Mouse (Mus musculus): ENCODE data around the gene Bloc1s4.
A peak's percentile ranks its signal among the peaks of the same experiment; 100 is the strongest.

The Bloc1s4 gene

DNA sequence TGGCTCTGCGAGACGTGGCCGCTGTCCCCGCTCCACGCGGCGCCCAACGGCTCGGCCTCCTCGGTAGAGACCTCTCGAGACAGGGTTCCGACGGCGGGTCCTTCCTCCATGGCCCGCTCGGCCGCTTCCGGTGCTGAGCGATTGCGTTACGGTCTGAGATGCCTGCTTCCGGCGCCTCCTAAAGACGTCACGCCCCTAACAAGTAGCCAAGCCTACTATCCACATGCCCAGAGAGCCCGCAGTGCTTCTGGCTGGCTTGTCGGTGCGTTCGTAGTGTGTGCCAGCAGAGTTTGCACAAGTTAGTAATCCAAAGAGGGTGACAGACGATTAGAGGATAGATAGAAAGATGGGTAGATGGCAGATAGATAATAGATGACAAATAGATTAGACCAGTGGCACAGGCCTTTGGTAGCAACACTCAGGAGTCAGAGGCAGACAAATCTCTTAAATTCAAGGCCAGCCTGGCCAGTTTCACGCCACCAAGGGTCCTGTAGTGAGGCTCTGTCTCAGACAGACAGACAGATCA, at the start of gene Bloc1s4:
TSS of gene Bloc1s4 (minus strand) at position 115 of the 526 bp plus-strand sequence.
- peak; percentile 94 for DNase-seq

DNA sequence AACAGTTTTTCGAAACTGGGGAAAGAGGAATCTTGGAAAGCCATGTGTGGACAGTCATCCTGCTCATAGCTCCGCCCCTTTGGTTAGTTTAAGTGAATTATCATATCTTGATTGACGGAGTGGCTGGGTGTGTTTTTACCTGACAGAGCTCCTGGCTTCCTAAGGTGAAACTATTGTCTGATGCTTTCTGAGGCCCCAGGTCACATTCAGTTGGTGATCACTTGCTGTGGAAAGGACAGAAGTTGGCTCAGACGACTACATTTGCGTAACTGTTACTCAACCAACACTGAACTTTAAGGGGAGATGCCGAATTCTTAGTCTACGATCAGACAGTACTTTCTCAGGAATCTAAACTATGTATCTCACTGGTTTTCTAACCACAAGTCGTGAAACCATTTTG, 48.8 kb upstream of the Bloc1s4 start:
- no peak for DNase-seq

DNA sequence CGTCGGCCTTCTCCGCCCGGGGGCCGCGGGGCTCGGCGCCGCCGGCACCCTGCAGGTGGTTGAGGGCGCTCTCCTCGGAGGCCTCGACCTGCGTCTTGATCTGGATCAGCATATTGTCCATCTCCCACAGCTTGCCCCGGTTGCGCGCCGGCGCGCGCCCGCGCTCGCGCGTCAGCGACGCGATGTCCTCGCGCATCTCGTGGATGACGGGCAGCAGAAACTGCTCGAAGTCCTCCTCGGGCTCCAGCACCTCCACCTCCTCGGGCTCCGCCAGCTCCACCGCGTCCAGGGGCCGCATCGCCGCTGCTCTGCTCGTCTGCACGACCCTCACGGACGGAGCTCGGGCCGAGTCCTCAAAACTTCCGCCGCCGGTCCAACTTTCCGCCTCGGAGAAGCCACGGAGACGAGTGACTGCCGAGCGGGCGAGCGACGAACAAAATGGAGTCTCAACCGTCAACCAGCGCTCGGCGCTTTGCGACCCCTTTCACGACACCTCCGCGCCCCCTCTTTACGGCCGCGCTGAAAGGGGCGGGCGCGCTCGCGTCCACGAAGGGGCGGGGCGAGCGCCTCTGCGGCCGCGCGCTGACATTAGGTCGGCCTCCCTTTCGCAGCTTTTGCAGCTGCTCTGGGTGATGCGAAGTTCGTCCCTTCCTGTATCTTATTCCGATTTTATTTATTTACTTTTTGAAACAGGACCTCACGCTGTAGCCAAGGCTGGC, 48.0 kb upstream of the Bloc1s4 start, which contains the start of gene Mrfap1:
TSS of gene Mrfap1 (minus strand) at position 477 of the 719 bp plus-strand sequence.
- DNase-seq = peak; percentile 95

DNA sequence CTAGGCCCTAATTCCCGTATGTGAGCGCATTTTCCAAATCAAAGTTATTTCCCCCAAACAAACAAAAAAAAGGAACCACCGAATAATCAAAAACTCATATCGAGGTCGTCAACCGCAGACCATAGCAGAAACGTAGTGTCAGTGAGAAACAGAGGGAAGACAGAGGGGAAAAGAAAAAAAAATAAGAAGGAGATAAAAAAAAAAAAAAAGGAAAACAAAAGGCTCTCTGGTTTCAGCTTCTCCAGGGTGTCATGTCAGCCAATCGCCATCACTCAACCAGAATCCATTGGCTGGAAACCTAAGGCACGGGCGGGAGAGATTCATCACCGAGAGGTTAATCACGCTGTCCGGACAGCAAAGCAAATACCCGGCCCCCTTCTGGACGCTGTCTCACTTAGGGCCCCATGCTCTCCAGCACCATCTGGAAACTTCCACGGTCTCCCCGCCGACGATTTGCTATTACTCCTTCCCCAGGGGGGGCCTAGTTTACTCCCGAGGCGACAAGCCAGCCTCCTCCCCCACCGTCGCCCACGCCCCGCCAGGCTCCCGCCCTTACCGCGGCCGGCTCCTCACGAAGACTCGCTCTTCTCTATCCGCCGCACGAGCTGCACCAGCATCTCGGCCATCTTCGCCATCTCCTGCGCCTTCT, 47.3 kb upstream of the Bloc1s4 start:
- peak; percentile 66 for DNase-seq

DNA sequence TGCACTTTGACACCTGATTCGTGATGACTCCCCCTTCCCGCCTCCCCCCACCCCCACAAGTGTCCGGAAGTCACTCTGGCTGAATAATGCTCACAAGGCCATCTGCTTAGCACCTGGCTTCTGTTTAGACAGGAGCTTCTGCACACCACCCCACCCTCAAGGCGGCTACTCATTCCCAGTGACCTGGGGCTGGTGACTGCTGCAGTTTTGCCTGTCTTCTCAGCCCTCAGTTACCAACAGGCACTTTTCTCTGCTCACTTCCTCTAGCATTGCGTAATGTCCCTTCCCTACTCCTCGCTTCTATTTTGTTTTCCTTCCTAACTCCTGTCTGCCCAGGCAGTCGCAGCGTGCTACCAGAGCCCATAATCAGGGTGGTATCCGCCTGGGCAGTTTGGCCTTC, 43.4 kb upstream of the Bloc1s4 start:
- no peak for DNase-seq

DNA sequence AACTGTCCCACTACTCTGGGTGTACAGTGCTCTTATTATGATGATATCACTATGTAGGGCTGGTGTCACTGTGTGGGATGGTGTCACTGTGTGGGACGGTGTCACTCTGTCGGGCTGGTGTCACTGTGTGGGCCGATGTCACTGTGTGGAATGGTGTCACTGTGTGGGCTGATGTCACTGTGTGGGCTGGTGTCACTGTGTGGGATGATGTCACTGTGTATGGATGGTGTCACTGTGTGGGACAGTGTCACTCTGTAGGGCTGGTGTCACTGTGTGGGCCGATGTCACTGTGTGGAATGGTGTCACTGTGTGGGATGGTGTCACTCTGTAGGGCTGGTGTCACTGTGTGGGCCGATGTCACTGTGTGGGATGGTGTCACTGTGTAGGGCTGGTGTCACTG, 37.6 kb upstream of the Bloc1s4 start:
- no peak for DNase-seq

DNA sequence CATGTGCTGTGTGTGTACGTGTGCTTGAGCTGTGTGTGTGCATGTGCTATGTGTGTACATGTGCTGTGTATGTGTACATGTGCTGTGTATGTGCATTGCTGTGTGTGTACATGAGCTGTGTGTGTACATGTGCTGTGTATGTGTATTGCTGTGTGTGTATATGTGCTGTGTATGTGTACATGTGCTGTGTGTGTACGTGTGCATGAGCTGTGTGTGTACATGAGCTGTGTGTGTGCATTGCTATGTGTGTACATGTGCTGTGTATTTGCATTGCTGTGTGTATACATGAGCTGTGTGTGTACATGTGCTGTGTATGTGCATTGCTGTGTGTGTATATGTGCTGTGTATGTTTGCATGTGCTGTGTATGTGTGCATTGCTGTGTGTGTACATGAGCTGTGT, 31.1 kb upstream of the Bloc1s4 start:
- no peak for DNase-seq

DNA sequence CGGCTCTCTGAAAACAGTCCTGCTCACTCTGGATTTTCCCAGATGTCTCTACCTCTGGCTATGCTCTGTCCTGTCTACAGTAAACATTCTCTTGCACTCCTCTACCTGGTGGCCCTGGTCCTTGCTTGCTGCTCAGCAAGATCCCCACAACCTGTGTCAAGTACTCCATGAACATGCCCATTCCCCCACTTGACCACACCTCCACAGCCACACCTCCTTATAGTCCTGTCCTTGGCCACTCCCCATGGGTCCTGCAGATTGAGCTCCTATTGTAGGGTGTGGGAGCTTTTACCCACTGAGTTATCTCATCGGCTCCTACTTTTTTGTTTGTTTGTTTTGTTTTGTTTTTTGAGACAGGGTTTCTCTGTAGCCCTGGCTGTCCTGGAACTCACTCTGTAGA, 30.5 kb upstream of the Bloc1s4 start:
- no peak for DNase-seq

DNA sequence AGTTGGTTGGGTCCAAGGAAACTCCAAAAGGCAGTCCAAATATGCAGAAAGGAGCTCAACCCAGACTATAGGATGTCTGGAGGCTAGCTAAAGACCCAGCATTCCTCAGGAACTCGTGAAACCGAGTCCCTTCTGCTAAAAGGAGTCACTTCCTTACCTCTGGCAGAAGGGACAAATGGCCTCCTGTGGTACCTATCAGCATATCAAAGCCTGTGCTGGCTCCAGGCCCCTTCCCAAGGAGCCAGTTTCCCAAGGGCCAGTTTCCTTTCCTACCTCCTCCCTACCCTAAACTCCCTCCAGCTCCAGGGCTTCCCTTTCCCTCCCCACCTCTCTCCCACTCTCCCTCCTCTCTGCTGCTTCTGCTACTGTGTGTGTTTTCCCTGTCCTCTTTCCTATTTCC, 28.7 kb upstream of the Bloc1s4 start:
- no peak for DNase-seq

DNA sequence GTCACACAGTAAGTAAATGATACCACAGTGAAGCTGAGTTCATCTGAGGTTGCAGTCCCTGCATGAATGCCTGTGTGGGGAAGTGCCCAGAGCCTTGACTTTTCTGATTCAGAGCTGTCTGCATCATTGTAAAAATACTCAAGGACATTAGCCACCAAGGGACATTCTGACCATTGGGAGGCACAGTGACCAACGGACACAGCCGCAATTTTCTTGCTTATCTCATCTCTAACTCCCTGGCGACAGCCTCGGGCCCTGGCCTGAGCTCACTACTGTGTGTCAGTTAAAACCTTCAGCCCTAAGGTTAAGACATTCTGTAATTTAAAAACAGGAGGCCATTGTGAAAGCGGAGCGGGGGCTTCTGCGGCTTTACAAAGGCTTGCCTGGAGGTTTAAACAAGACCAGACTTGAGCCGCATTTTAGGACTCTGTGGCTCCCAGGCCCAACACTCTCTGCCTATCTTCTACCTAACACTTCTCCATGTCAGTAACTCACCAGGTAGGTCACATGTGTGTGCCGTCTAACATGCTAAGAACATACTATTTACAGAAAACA, 27.6 kb upstream of the Bloc1s4 start:
- no peak for DNase-seq

DNA sequence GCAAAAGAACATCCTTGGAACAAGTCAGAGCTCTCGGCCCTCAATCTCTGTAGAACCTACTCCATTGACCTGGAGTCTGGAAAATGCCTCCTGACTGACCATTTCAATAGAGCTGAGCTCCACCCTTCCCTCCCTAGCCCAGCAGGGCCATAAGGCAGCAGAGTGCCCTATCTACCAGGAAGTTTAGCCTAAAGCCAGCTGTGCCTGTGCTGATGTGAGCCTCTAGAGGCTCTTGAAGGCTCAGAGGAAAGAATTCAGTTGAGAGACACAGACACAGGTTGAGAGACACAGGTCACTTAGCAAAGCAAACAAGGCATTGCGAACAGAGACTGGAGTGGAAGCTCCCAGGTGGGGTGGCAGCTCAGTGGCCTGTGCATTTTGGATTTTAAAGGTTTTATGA, 26.9 kb upstream of the Bloc1s4 start:
- no peak for DNase-seq

DNA sequence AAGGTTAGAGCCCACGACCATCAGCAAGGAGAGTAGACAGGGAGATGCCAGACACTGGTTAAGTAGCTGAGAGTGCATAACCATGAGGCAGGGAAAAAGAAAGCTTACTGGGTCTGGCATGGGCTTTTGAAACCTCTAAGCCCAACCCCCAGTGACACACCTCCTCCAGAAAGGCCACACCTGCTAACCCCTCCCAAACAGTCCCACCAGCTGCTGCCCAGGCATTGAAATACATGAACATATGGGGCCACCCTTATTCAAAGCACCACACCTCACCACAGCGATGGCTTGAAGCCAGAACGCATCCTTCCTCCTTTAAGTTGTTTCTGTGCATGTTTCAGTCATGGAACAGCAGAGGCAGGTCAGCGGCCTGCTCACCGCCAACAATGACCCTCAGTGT, 24.1 kb upstream of the Bloc1s4 start:
- DNase-seq = no peak

DNA sequence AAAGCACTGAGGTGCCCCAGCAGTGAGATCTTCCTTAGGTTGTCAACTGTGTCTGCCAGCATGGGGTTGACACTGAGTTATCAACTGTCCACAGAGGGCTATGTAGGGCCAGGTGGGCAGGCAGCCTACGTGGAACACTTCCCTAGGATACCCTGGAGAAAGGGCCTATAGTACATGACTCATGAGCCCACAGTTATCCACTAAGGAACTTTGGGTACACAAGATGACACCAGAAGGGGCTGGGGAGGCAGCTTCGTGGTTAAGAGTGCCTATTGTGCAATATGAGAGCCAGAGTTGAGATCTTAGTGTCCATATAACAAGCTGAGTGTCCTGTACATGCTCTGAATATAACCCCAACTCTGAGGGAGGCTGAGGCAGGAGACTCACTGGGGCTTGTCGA, 21.2 kb upstream of the Bloc1s4 start:
- no peak for DNase-seq

DNA sequence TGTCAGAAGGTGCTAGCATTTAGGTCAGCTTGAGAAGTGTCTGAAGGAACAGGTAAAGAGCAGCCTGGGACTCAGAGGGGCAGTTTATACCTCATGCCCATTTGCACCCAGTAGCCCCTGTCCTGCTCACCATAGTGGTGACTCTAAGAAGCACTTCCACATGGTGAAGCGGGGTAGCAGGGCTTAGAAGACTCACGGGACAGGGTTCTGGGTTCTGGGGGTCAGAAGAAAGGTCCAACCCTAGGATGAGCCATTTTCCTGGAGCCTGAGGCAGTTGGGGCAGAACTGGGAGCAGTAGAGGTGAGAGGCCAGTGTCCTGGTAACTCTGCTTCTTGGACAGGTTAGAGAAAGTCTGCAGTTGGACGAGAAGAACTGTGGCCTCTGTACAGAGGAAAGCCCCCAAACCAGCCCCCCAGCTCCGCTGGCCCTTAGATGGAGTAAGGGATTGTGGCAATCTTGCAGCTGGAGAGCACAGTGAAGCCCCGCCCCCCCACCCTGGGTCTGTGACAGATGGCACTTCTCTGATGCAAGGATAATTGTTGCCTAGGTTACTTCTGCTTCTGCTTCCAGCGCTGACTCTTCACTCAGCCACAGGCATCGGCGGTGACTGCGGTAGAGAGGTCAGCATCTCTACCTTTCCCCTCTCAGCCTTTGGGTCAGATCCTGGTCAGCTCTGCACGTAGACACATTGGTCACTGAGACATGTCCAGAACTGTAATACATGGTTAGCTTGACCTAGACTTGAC, 18.7 kb upstream of the Bloc1s4 start:
- DNase-seq = no peak

DNA sequence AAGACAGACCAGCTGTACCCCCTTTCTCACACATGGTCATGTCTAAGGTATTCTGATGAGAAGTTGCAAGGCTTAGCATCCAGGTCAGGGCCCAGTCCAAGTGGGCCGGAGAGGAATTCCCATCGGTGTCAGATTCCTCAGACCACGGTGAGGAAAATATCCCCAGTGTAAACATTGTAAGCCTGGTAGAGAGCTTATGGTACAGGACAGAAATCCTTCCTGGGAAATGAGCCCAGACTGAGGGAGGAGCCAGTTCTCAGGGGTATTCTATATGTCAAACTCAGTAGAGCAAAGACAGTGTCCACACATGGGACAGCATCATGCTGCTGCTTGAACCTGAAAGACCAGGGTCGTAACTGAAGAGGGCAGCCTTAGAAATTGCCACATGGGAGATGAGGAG, 11.4 kb upstream of the Bloc1s4 start:
- DNase-seq = no peak

DNA sequence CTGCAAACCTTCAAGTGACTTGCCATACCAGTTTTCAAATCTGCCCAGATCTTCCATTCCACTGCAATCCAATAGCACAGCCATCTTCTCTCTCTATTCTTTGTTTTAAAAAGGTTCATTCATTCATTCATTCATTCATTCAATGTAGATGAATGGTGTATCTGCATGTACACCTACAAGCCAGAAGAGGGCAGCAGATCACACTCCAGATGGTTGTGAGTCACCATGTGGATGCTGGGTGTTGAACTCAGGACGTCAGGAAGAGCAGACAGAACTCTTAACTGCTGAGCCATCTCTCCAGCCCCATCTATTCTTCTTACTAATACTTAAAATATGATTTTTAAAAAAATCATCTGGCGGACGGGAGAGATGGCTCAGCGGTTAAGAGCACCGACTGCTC, 8.6 kb upstream of the Bloc1s4 start:
- no peak for DNase-seq

DNA sequence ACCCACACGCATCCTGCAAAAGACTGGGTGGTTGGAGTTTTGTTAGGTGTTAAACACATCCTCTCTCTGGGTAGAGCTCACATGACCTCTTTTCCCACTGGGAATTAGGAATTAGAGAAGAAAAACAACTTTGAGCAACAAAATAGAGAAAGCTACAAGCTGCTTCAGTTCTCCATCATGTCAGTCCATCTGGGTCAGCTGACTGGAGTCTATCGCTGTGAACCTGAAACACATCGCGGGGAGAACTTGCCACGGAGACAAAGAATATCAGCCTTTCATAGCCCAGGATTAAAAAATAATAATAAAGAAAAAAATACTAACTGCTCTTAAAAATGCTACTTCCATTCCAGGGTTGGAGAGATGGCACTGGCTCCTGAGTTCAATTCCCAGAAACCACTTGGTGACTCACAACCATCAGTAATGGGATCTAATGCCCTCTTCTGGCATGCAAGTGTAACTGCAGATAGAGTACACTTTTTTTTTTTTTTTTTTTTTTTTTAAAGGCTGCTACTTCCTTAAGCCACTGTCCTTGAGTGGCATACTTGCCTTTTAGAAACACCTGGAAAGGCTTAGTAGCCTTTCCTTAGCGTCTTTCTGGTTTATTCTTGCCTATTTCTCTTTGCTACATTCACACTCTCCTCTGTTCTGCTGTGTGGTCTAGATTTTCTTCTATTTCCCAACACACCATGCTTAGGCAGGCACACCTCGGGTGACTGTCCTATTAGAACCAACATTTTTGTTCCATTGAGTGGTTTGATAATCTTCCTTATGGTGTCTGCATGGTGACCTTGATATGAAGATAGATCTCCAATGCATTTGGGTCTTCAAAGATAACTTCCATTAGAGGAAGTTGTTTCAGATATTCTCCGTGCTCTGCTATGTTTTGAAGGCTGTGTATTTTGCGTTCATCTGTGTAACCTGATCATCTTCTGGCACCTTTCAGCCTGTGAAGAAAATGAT, 1.9 kb upstream of the Bloc1s4 start:
- no peak for DNase-seq

DNA sequence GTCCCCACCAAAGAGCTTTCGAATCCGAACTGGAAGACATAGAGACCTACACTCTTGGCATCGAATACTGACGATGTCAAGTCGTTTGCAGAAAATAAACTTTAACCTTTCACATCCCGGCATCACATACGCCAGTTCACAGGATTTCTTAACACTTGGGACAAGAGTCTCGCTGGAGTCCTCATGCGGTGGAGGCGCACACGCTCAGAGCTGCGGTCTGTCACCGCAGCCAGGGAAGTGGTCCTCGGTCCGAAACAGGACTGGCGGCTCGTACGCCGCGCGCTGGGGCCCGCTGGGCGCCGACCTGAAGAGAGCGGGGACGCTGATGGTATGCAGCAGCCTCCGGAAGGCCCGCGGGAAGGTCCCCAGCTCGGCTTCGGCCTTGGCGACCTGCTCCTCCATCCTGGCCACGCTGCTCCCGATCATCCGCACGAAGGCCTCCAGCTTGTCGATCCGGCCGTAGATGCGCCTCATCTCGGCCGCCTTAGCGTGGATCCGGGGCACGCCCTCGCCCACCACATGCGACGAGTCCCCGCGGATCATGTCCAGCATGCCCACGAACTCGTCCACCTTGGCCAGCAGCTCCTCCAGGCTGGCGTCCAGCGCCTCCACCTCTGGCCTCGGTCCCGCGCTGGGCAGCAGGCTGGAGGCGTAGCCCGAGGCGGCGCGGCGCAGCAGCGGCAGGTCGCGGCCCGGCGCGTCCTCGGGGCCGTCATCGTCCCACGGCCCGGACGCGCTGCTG, 485 bp downstream of the Bloc1s4 start:
- DNase-seq = no peak

DNA sequence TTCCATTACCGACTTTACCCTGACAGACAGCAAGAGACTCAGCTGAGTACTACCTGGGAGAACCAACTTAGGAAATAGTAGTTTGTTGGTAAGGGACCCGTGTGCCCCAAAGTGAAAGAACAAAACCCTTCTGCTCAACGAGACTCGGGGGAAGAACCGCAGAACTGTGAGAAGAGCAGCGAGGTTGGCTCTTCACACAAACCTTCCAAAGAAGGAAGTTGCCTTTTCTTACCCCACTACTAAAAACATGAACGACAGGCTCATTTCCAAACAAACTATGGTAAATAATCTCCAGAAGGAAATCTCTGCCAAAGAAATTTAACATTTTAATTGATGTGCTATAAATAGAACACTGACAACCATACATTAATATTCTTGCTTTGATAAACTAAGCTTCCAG, 1.4 kb downstream of the Bloc1s4 start:
- DNase-seq = no peak

DNA sequence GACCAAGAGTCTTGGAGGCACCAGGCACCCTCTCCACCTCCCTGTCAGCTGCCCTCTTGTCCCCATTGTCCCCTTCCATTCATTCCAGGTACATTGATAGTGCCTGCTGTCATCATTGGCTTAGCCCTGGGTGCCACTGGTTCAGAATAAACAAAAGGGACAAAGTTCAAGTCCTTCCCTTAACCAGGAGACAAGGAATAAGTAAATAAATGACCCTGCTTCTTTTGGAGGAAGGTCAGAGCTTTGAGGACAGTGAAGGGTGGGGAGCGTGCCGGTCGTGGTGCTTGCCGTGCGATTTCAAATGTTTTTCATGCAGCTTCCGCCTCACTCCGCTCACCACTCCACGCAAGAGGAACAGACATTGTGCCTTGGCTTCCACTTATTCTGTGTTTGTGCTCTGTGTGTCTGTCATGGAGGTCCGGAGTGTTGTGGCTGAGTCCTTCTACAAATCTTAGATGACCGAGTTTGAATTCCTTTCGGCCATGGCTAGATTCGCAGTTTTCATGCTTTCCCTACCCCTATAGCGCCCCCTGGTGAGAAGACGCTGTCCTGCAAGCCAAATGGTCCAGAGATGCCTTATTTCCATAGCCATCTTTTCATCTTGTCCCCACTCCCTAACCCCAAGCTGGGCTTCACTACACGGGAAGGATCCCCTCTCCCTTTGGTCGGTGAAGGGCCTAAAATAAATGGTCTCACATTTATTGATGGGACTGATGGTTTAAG, 6.2 kb downstream of the Bloc1s4 start:
- peak; percentile 91 for DNase-seq

DNA sequence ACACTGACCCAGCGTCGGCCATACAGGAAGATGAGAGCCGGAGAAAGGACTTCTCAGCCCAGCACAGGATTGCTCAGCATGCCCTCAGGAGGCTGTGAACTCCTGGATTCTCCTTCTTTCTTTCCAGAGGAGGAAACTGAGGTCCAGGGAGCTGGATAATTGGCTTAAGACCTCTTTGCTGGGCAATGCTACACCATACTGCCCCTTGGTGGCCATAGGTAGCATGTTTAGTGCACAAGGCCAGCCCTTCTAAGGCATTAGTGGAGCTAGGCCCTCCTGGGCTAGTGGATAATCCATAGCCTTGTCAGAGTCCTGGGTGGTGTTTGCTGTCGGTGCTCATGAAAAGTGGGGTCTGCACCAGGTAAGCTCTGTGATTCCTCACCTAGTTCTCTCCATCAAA, 8.6 kb downstream of the Bloc1s4 start:
- peak; percentile 58 for DNase-seq
